Mouse (Mus musculus) stomach, postnatal 0 days (tissue): ENCODE measurements around the gene Dqx1.

Experiments used
- CTCF ChIP-seq: IDR thresholded peaks from 2 replicates; pipeline ENCODE4 v1.5.1; 2016; ENCODE audit warnings: antibody characterized with exemption, low read depth, mild to moderate bottlenecking, moderate library complexity
- EP300 ChIP-seq: optimal IDR thresholded peaks from 2 replicates; pipeline ENCODE3; 2016; ENCODE audit warnings: antibody characterized with exemption

DNA sequence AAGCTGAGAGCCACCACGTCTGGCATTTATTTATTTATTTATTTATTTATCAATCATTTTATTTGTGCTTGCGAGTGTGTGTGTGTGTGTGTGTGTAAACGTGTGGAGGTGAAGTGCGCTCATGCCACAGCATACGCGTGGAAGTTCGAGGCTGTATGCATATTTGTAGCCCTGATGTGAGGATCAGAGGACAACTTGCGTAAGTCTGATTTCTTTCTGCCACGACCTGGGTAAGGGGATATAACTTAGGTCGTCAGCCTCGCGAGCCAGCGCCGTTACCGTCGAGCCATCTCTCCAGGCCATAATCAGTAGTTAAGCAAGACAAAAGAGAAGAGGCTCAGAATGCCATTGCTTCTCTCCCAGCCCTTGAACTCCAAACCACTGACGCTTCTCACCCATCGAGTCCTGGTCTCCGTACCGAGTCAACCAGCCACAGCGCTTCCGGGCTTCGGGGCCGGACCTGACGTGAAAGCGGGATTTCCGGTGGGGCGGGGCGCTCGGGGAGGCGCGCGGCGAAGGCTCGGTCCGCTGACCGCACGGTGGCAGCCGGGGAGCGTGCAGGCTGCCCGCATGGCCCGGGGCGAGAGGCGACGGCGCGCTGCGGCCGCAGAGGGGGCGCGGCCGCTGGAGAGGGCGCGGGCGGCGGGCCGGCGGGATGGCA lies 57.5 kb downstream of the Dqx1 start, which contains the start of gene Mogs:
- TF ChIP-seq CTCF (peak; percentile 71), EP300 (no peak)
